Mouse (Mus musculus): ENCODE results near the gene Gm36028. TPM values are rescaled to one million over a fixed set of nuclear protein-coding genes. Genes with fewer than 3 reads are reported as not detected.

Gene Gm36028
- polyA plus RNA-seq, 1 experiment from 2014 or later, result 0.12 TPM

DNA sequence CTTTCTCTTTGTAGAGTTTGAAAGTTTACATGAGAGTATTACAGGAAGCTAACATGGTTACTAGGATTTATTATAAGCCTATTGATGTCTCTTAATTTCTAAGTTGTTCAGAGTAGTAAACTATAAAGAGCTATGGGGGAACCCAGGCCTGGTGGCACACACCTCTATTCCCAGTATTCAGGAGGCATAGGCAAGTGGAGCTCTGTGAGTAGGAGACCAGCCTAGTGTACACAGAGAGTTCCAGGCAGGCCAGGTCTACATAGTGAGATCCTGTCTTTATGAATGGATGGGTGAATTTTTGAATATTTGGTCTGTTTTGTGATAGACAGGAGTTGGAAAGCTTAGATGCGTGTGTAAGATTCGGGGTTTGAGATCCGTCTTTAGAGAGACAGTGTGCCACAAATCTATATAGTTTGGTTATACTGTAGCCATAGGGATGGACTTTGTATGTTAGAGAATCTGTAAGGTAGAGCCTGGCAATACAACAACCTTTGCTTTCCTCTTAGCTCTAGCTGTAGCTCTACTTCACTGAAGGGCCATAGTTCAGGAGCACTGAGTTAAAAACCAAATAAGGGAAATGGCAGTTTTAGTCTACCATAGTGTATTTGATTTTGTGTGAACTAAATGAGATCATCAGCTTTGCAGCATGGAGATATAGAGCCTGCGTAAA, 18.9 kb upstream of the Gm36028 start:
- DNase-seq (ENCODE audit: low spot score, missing footprints) (no peak), ATAC-seq (ENCODE audit: low FRiP score) (no peak)
- no peaks in the 10 kb centered on the region for H3K4me1 ChIP-seq (ENCODE audit: control insufficient read depth, insufficient read depth, low read length)
- no peak overlapping the region for H3K4me2 ChIP-seq
- H3K9ac ChIP-seq (ENCODE audit: low read length), result no peak overlapping the region
- H3K27ac ChIP-seq (ENCODE audit: low read depth, low read length), result no peak overlapping the region
- WGBS, result 97% methylated on average over 4 of the region's 4 CpGs
- no peaks in the 10 kb centered on the region for H3K9me3 ChIP-seq (ENCODE audit: control insufficient read depth, low read length)
- peaks cover 14% of the 10 kb centered on the region; the same call in 1 of the 2 replicates for H3K36me3 ChIP-seq (ENCODE audit: control insufficient read depth, insufficient read depth, low read length)
- no peaks in the 10 kb centered on the region for H3K27me3 ChIP-seq (ENCODE audit: control insufficient read depth, insufficient read depth, low read length)
- H3K4me3 ChIP-seq (ENCODE audit: low read depth, low read length), result no peak overlapping the region

- Histone ChIP-seq H3K36me3 (ENCODE audit: control insufficient read depth, insufficient read depth, low read length) (peaks cover 14% of the 10 kb centered on the region; the same call in 1 of the 2 replicates), H3K4me3 (ENCODE audit: low read depth, low read length) (no peak overlapping the region), H3K4me1 (ENCODE audit: control insufficient read depth, insufficient read depth, low read length) (no peaks in the 10 kb centered on the region), H3K4me2 (no peak overlapping the region), H3K9ac (ENCODE audit: low read length) (no peak overlapping the region), H3K27me3 (ENCODE audit: control insufficient read depth, insufficient read depth, low read length) (no peaks in the 10 kb centered on the region), H3K9me3 (ENCODE audit: control insufficient read depth, low read length) (no peaks in the 10 kb centered on the region), H3K27ac (ENCODE audit: low read depth, low read length) (no peak overlapping the region)
- no peak for DNase-seq (ENCODE audit: low spot score, missing footprints)
- WGBS, result 90% methylated on average over 7 of the region's 7 CpGs
- no peak for ATAC-seq (ENCODE audit: low FRiP score)
Measured at GRCm38 (mm10) chr16:37878951-37879505, 18.1 kb upstream of the Gm36028 start.

DNA sequence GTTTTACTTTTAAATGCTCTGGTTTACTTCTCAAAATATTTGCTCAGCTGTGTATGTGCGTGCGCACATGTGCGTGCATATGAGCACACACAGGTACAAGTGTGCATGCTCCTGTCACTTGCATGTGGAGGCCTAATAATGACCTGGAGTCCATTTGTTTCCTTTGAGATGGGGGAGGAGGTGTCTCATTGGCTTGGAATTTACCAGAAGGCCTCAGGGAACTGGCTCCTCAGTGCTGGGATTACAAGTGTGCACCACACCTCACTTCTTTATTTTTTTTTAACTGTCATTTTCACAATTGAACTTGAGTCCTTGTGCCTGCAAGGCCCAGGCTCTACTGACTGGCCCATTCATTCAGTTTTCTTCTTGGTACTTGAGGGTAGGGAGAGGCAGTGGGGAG, 16.5 kb upstream of the Gm36028 start:
- Histone ChIP-seq H3K4me1 (ENCODE audit: control insufficient read depth, insufficient read depth, low read length) (no peaks in the 10 kb centered on the region), H3K4me2 (no peak overlapping the region), H3K27me3 (ENCODE audit: control insufficient read depth, insufficient read depth, low read length) (no peaks in the 10 kb centered on the region), H3K36me3 (ENCODE audit: control insufficient read depth, insufficient read depth, low read length) (peaks cover 7% of the 10 kb centered on the region; the same call in 1 of the 2 replicates), H3K9me3 (ENCODE audit: control insufficient read depth, low read length) (no peaks in the 10 kb centered on the region), H3K9ac (ENCODE audit: low read length) (no peak overlapping the region), H3K4me3 (ENCODE audit: low read depth, low read length) (no peak overlapping the region), H3K27ac (ENCODE audit: low read depth, low read length) (no peak overlapping the region)
- ATAC-seq (ENCODE audit: low FRiP score) (no peak), DNase-seq (ENCODE audit: low spot score, missing footprints) (no peak)
- 98% methylated on average over 3 of the region's 3 CpGs for WGBS

GRCm38 (mm10) chr16:37874501-37875235, 13.7 kb upstream of the Gm36028 start:
- H3K4me2 ChIP-seq, result no peak overlapping the region
- ATAC-seq (ENCODE audit: low FRiP score) (no peak), DNase-seq (ENCODE audit: low spot score, missing footprints) (no peak)
- no peaks in the 10 kb centered on the region for H3K27me3 ChIP-seq (ENCODE audit: control insufficient read depth, insufficient read depth, low read length)
- WGBS, result 83% methylated on average over 4 of the region's 4 CpGs
- no peak overlapping the region for H3K4me3 ChIP-seq (ENCODE audit: low read depth, low read length)
- peaks cover 9% of the 10 kb centered on the region; the same call in 1 of the 2 replicates for H3K4me1 ChIP-seq (ENCODE audit: control insufficient read depth, insufficient read depth, low read length)
- H3K27ac ChIP-seq (ENCODE audit: low read depth, low read length), result no peak overlapping the region
- no peaks in the 10 kb centered on the region for H3K9me3 ChIP-seq (ENCODE audit: control insufficient read depth, low read length)
- H3K36me3 ChIP-seq (ENCODE audit: control insufficient read depth, insufficient read depth, low read length), result peaks cover 2% of the 10 kb centered on the region; the same call in 1 of the 2 replicates
- H3K9ac ChIP-seq (ENCODE audit: low read length), result no peak overlapping the region

GRCm38 (mm10) chr16:37871112-37871715, 10.3 kb upstream of the Gm36028 start:
- no peak overlapping the region for H3K4me2 ChIP-seq
- 97% methylated on average over 4 of the region's 4 CpGs for WGBS

DNA sequence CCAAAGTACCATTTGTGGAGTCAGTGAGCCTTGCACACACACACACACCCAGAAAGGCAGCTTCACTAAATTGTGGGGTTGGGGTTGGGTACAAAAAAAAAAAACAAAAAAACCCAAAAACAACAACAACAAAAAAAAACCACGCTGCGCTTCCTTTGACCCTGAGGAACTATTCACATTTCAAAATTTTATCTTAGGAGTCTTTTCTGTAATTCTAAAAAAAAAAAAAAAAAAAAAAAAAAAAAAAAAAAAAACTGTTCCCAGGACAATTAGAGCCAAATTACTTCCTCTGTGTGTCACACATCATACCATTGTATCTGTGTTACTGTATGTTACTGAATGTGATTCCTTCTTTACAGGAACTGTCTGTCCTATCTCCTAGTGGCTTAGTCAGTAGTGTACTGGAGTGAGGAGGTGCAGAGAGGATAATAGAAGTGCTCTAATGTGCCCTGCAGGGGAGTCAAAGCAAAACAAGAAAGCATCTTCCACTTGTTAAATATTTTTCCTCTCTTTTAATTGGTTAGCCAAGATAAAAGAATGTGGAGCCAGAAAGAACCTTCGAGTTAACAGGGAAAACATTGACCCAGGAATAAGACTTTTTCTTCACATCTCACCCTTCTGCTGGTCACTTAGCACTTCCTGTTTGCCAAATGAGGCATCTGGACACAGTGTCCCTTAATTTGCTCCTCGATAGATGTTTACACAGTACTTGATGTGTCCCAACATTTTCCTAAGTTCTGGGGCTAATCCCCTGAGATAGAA, 8.7 kb upstream of the Gm36028 start:
- H3K36me3 ChIP-seq (ENCODE audit: control insufficient read depth, insufficient read depth, low read length), result no peaks in the 10 kb centered on the region
- H3K27me3 ChIP-seq (ENCODE audit: control insufficient read depth, insufficient read depth, low read length), result no peaks in the 10 kb centered on the region
- peak overlapping the region; percentile 98 for H3K27ac ChIP-seq (ENCODE audit: low read depth, low read length)
- peak overlapping the region; percentile 99 for H3K9ac ChIP-seq (ENCODE audit: low read length)
- H3K4me3 ChIP-seq (ENCODE audit: low read depth, low read length), result peak overlapping the region; percentile 92
- H3K4me2 ChIP-seq, result peak overlapping the region; percentile 75
- H3K4me1 ChIP-seq (ENCODE audit: control insufficient read depth, insufficient read depth, low read length), result peaks cover 16% of the 10 kb centered on the region; the same call in 1 of the 2 replicates
- ATAC-seq (ENCODE audit: low FRiP score) (no peak), DNase-seq (ENCODE audit: low spot score, missing footprints) (peak; percentile 89)
- WGBS, result 42% methylated on average over 4 of the region's 4 CpGs
- no peaks in the 10 kb centered on the region for H3K9me3 ChIP-seq (ENCODE audit: control insufficient read depth, low read length)

More at GRCm38 (mm10) chr16:37871112-37871715, 10.3 kb upstream of the Gm36028 start:
- Histone ChIP-seq H3K9me3 (ENCODE audit: control insufficient read depth, low read length) (no peaks in the 10 kb centered on the region), H3K36me3 (ENCODE audit: control insufficient read depth, insufficient read depth, low read length) (no peaks in the 10 kb centered on the region), H3K4me3 (ENCODE audit: low read depth, low read length) (no peak overlapping the region), H3K9ac (ENCODE audit: low read length) (no peak overlapping the region), H3K4me1 (ENCODE audit: control insufficient read depth, insufficient read depth, low read length) (peaks cover 16% of the 10 kb centered on the region; the same call in 1 of the 2 replicates), H3K27ac (ENCODE audit: low read depth, low read length) (no peak overlapping the region), H3K27me3 (ENCODE audit: control insufficient read depth, insufficient read depth, low read length) (no peaks in the 10 kb centered on the region)
- ATAC-seq (ENCODE audit: low FRiP score) (no peak), DNase-seq (ENCODE audit: low spot score, missing footprints) (no peak)

DNA sequence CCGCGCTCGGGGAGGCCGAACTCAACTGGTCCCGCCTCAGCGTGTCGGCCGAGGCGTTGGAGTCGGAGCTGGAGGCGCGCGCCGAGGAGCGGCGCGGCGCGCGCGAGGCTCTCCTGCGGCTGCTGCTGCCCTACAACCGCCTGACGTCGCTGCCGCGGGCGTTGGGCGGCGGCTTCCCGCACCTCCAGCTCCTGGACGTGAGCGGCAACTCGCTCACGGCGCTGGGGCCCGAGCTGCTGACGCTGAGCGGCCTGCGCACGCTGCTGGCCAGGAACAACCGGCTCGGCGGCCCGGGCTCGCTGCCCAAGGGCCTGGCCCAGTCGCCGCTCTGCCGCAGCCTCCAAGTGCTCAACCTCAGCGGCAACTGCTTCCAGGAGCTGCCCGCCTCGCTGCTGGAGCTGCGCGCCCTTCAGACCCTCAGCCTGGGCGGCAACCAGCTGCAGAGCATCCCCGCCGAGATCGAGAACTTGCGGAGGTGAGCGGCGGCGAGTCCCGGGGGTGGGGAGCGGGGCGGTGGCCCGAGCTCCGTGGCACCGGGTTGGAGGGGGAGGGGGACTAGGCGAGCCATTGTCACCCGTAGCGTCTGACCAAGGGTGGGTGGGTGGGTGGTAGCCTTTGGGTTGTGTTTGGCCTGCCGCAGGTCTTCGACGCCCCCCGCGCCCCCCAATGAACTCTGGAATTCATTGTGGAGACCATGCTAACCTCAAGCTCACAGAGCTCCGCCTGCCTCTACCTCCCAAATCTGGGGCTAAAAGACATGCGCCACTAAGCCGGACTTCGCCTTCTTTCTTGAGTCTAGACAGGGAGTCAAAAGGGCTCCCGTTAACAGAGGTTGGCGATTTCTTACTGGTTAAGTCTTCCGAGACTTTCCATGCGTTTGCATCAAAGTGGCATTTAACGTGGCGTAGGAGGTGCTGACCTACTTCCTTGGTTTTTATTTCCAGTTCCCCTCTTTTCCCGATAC, 7.8 kb upstream of the Gm36028 start:
- Histone ChIP-seq H3K4me1 (ENCODE audit: control insufficient read depth, insufficient read depth, low read length) (peaks cover 16% of the 10 kb centered on the region; the same call in 1 of the 2 replicates), H3K36me3 (ENCODE audit: control insufficient read depth, insufficient read depth, low read length) (no peaks in the 10 kb centered on the region), H3K27me3 (ENCODE audit: control insufficient read depth, insufficient read depth, low read length) (no peaks in the 10 kb centered on the region), H3K9ac (ENCODE audit: low read length) (peak overlapping the region; percentile 99), H3K4me3 (ENCODE audit: low read depth, low read length) (peak overlapping the region; percentile 92), H3K27ac (ENCODE audit: low read depth, low read length) (peak overlapping the region; percentile 98), H3K9me3 (ENCODE audit: control insufficient read depth, low read length) (no peaks in the 10 kb centered on the region), H3K4me2 (peak overlapping the region; percentile 75)
- peak; percentile 98 for DNase-seq (ENCODE audit: low spot score, missing footprints)
- under 1% methylated on average over 81 of the region's 87 CpGs for WGBS
- peak; percentile 79 for ATAC-seq (ENCODE audit: low FRiP score)

Measured in midbrain, embryonic 11.5 days (tissue).